Mouse (Mus musculus): ENCODE measurements at regions not wholly inside any gene's neighbourhood (a gene's known extent, or its start where the extent isn't known, plus 50 kb on each side); places are given as distances from the start of the nearest gene placed in this dataset.

DNA sequence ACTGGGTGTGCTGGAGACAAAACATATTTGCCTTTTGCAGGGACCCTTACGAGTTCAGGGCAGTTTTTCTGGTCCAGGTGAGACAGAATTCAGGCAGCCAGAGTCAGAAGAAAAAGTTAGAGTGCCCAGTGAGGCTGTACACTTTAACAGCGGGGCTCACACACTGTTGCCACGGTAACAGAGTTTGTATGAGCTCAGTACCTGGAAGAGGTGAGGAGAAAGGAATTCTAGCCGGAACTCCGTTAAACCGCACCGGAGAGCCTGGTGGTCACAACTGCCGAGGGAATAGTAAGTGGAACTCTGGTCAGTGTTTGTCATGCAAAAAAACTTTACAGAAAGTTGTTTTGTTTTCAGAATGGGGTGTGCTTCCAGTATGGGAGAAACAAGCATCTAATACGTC is 222.6 kb upstream of the Pabpc6 start:
- TF ChIP-seq CTCF (conservative IDR thresholded peaks at IDR 0.05; ENCODE audit: low read length), result no peak
- TF ChIP-seq POU5F1 (IDR thresholded peaks at IDR 0.05; ENCODE audit: borderline replicate concordance, low read length), result no peak
- no peak for TF ChIP-seq NANOG (IDR thresholded peaks at IDR 0.05; ENCODE audit: borderline replicate concordance, low read length)
- Histone ChIP-seq H3K4me1 (replicated peaks; ENCODE audit: low read depth, low read length) (peaks cover 55% of the 10 kb centered on the region), H3K9me3 (ENCODE audit: low read length) (no peaks in the 10 kb centered on the region)

DNA sequence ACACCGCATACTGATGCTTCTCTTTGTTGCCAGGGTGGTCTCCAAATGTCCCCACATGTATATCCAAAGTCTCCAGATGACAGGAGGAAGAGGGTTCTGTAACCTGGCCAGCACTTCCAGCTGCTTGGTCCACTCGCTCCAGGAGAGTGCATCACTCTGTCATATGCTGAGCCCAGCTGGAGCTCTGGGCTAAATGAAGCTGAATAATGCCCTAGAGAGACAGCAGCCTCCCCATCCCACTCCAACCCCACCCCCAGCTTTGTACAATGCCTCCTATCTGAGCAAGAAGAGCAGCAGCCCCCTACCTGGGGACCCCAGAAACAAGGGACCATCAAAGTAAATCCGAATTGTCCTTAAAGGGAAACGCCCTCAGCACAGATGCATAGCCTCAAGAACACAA is 219.0 kb upstream of the Pabpc6 start:
- no peaks in the 10 kb centered on the region for H3K27me3 ChIP-seq (ENCODE audit: insufficient read depth, low read length)
- no peaks in the 10 kb centered on the region for H3K36me3 ChIP-seq (ENCODE audit: insufficient read depth, low read length)
- no peaks in the 10 kb centered on the region for H3K9me3 ChIP-seq (ENCODE audit: low read length)
- TF ChIP-seq CTCF (conservative IDR thresholded peaks at IDR 0.05; ENCODE audit: low read length) (no peak), POU5F1 (IDR thresholded peaks at IDR 0.05; ENCODE audit: borderline replicate concordance, low read length) (no peak), NANOG (IDR thresholded peaks at IDR 0.05; ENCODE audit: borderline replicate concordance, low read length) (no peak)
- H3K4me3 ChIP-seq (replicated peaks; ENCODE audit: low read length), result no peak overlapping the region
- peaks cover 21% of the 10 kb centered on the region for H3K4me1 ChIP-seq (replicated peaks; ENCODE audit: low read depth, low read length)

More for the DNA sequence above, 222.6 kb upstream of the Pabpc6 start:
- no peaks in the 10 kb centered on the region for H3K27me3 ChIP-seq (ENCODE audit: insufficient read depth, low read length)
- no peaks in the 10 kb centered on the region for H3K36me3 ChIP-seq (ENCODE audit: insufficient read depth, low read length)
- H3K4me3 ChIP-seq (replicated peaks; ENCODE audit: low read length), result no peak overlapping the region

DNA sequence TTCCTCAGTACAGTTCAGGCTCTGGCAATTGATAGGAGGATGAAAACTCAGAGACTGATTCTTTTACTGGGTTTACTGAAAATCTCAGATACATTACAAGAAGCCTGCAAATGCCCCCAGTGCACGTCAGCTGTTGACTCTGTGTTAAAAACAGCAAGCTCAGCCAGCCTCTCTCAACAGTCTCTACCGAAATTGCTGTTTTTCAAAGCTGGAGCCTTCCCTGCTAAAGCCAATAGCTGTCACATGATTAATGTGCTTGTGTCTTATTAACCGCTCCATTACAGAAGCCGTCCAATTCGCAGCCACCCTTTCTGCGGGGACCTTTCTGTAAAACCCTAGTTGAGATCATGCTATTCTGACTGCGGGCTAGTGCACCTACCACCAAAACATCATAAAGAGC is 215.6 kb upstream of the Pabpc6 start:
- Histone ChIP-seq H3K27me3 (ENCODE audit: insufficient read depth, low read length) (no peaks in the 10 kb centered on the region), H3K9me3 (ENCODE audit: low read length) (no peaks in the 10 kb centered on the region), H3K36me3 (ENCODE audit: insufficient read depth, low read length) (no peaks in the 10 kb centered on the region), H3K4me1 (replicated peaks; ENCODE audit: low read depth, low read length) (peaks cover 4% of the 10 kb centered on the region), H3K4me3 (replicated peaks; ENCODE audit: low read length) (no peak overlapping the region)
- TF ChIP-seq CTCF (conservative IDR thresholded peaks at IDR 0.05; ENCODE audit: low read length) (no peak), POU5F1 (IDR thresholded peaks at IDR 0.05; ENCODE audit: borderline replicate concordance, low read length) (no peak), NANOG (IDR thresholded peaks at IDR 0.05; ENCODE audit: borderline replicate concordance, low read length) (no peak)

DNA sequence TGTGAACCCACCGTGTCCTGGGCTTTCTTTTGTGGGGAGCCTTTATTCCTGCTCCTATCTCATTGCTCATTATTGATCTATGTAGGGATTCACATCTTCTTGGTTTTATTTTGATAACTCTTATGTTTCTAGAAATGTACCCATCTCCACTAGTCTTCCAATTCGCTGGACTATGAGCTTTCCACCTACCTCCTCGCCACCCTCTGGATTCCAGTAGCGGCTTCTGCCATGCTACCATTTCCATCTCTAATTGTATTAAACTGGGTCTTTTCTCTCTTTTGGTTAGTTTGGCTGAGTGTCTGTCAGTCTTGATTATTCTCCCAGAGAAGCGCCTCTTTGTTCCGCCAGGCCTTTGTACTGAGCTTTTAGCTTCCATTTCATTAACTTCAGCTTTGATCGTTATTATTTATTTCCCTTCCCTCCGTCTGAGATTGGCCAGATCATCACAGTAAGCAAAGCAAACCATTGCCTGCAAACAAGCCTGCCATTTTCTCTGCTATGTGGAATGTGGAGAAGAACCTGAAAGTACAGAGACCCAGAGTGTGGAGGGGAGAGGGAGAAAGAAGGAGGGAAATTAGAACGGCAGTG is 213.2 kb upstream of the Pabpc6 start:
- no peaks in the 10 kb centered on the region for H3K9me3 ChIP-seq (ENCODE audit: low read length)

DNA sequence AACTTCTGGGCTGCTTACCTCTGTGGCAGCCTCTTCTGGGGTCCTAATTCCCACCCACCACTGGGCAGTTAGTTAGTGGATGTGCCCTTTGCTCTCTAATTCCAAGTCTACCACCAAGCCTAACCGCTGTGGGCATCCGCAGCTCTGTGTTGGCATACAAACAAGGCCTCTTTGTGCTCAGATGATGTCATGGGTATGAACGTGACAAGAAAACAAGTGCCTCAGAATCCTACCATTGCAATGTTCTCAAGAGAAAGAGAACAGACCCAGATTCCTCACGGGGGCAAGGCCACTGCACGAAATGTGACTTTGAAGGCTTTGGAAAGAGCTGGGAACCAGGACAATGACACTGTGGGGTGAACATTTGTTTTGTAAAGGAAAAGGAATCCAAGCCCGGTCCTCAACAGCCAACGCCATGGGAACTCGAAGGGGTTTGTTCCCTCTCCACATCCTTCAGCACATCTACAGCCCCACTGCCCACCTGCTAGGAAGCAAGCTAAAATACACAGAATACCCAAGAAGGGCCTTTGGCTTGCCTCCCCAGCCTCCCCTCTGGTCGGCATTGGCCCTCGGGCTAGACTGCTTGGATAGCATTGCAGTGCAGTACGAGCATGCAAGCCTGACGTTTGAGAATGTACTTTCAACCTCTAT is 210.2 kb upstream of the Pabpc6 start:
- H3K36me3 ChIP-seq (ENCODE audit: insufficient read depth, low read length), result no peaks in the 10 kb centered on the region
- TF ChIP-seq POU5F1 (IDR thresholded peaks at IDR 0.05; ENCODE audit: borderline replicate concordance, low read length) (no peak), CTCF (conservative IDR thresholded peaks at IDR 0.05; ENCODE audit: low read length) (no peak), NANOG (IDR thresholded peaks at IDR 0.05; ENCODE audit: borderline replicate concordance, low read length) (no peak)
- no peak overlapping the region for H3K4me3 ChIP-seq (replicated peaks; ENCODE audit: low read length)
- H3K27me3 ChIP-seq (ENCODE audit: insufficient read depth, low read length), result no peaks in the 10 kb centered on the region
- no peaks in the 10 kb centered on the region for H3K4me1 ChIP-seq (replicated peaks; ENCODE audit: low read depth, low read length)
- H3K9me3 ChIP-seq (ENCODE audit: low read length), result no peaks in the 10 kb centered on the region

More for the DNA sequence above, 213.2 kb upstream of the Pabpc6 start:
- H3K4me3 ChIP-seq (replicated peaks; ENCODE audit: low read length), result no peak overlapping the region
- no peaks in the 10 kb centered on the region for H3K4me1 ChIP-seq (replicated peaks; ENCODE audit: low read depth, low read length)
- no peak for TF ChIP-seq CTCF (conservative IDR thresholded peaks at IDR 0.05; ENCODE audit: low read length)
- no peak for TF ChIP-seq POU5F1 (IDR thresholded peaks at IDR 0.05; ENCODE audit: borderline replicate concordance, low read length)
- TF ChIP-seq NANOG (IDR thresholded peaks at IDR 0.05; ENCODE audit: borderline replicate concordance, low read length), result no peak
- H3K36me3 ChIP-seq (ENCODE audit: insufficient read depth, low read length), result no peaks in the 10 kb centered on the region
- H3K27me3 ChIP-seq (ENCODE audit: insufficient read depth, low read length), result no peaks in the 10 kb centered on the region

DNA sequence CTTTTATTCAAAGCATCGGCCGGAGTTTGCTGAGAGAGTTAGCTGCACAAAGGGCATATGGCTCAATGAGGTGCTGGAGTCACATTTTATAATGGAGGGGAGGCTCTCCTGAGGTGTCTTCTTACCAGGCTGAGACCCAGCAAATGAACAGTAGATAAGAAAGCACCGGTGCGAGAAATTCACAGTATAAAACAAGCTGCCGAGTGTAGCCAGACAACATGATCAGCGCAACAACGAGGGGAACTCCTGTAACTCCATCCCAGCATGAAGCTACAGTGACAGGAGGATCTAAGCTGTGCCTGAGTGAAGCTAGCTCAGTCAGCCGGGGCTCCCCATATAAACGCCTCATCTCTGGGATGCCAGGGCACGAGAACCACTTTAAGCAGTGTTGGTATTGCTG is 204.2 kb upstream of the Pabpc6 start:
- TF ChIP-seq POU5F1 (IDR thresholded peaks at IDR 0.05; ENCODE audit: borderline replicate concordance, low read length), result no peak
- no peak for TF ChIP-seq NANOG (IDR thresholded peaks at IDR 0.05; ENCODE audit: borderline replicate concordance, low read length)
- no peak for TF ChIP-seq CTCF (conservative IDR thresholded peaks at IDR 0.05; ENCODE audit: low read length)
- no peaks in the 10 kb centered on the region for H3K4me1 ChIP-seq (replicated peaks; ENCODE audit: low read depth, low read length)

DNA sequence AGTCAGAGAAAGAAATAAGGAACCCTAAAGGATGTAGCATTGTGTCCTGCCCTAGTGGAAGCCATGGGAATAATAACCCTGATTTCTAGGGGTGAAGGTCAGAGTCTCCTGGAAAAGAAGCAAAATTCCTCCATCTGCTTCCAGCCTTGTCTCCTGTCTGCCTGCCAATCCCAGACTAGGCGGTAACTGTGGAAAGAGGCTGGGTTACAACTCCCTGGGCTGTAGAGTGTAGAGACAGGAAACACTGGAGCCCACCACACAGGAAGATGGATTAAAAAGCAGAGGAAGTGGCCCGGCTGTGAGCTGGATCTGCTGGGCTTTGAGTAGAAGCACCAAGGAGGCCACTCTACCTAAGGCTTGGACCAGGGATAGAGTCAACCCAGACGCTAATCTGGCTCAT is 200.7 kb upstream of the Pabpc6 start:
- no peaks in the 10 kb centered on the region for H3K4me1 ChIP-seq (replicated peaks; ENCODE audit: low read depth, low read length)
- H3K36me3 ChIP-seq (ENCODE audit: insufficient read depth, low read length), result no peaks in the 10 kb centered on the region
- no peak for TF ChIP-seq CTCF (conservative IDR thresholded peaks at IDR 0.05; ENCODE audit: low read length)
- TF ChIP-seq NANOG (IDR thresholded peaks at IDR 0.05; ENCODE audit: borderline replicate concordance, low read length), result no peak
- no peak for TF ChIP-seq POU5F1 (IDR thresholded peaks at IDR 0.05; ENCODE audit: borderline replicate concordance, low read length)
- H3K27me3 ChIP-seq (ENCODE audit: insufficient read depth, low read length), result no peaks in the 10 kb centered on the region
- H3K9me3 ChIP-seq (ENCODE audit: low read length), result no peaks in the 10 kb centered on the region
- no peak overlapping the region for H3K4me3 ChIP-seq (replicated peaks; ENCODE audit: low read length)

More for the DNA sequence above, 204.2 kb upstream of the Pabpc6 start:
- H3K4me3 ChIP-seq (replicated peaks; ENCODE audit: low read length), result no peak overlapping the region
- no peaks in the 10 kb centered on the region for H3K36me3 ChIP-seq (ENCODE audit: insufficient read depth, low read length)
- no peaks in the 10 kb centered on the region for H3K9me3 ChIP-seq (ENCODE audit: low read length)
- H3K27me3 ChIP-seq (ENCODE audit: insufficient read depth, low read length), result no peaks in the 10 kb centered on the region

DNA sequence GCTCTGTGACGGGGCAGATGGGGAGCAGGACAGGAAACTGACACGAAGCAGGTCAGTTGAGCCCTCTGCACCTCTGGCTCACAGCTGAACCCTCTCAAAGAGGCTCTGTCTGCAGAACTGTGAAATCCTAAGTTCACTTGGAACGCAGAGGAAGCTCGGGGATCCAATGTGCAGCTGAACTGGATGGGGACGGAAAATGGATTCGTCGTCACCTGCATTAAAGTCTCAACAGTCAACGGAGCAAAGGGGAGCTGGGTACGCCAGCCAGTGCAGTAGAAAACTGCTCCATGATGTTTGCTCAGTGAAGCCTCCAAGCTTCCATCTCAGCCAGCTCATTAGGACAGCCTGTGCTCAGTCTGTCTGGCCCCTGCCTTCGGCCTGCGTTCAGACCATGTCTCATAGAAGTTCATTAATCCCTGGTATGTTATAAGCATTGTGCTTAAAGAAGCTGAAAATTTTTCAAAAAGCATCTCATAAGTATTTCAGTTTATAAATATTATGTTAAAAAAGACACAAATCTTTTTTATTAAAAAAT is 199.3 kb upstream of the Pabpc6 start:
- Histone ChIP-seq H3K27me3 (ENCODE audit: insufficient read depth, low read length) (no peaks in the 10 kb centered on the region), H3K36me3 (ENCODE audit: insufficient read depth, low read length) (no peaks in the 10 kb centered on the region), H3K4me1 (replicated peaks; ENCODE audit: low read depth, low read length) (peaks cover 3% of the 10 kb centered on the region; the same call in 1 of the 2 replicates), H3K4me3 (replicated peaks; ENCODE audit: low read length) (no peak overlapping the region), H3K9me3 (ENCODE audit: low read length) (no peaks in the 10 kb centered on the region)
- no peak for TF ChIP-seq NANOG (IDR thresholded peaks at IDR 0.05; ENCODE audit: borderline replicate concordance, low read length)
- TF ChIP-seq CTCF (conservative IDR thresholded peaks at IDR 0.05; ENCODE audit: low read length), result no peak
- no peak for TF ChIP-seq POU5F1 (IDR thresholded peaks at IDR 0.05; ENCODE audit: borderline replicate concordance, low read length)
